Mouse (Mus musculus) thymus, adult 2 months (tissue): ENCODE measurements around the gene Man1c1.

Experiments used
- CTCF ChIP-seq: fragments of 200-500 bp; IDR thresholded peaks from 2 replicates; pipeline ENCODE4 v1.5.1; 2012; ENCODE audit warnings: mild to moderate bottlenecking, control low read depth, low read length, moderate library complexity, borderline replicate concordance; ENCODE audit not compliant: control insufficient read depth, poor library complexity, insufficient read depth; ENCODE audit errors: extremely low read depth
- POLR2A ChIP-seq: fragments of 200-500 bp; IDR thresholded peaks from 2 replicates; pipeline ENCODE4 v1.6.1; 2012; ENCODE audit warnings: mild to moderate bottlenecking, low read length, control low read depth, moderate library complexity; ENCODE audit not compliant: control insufficient read depth, poor library complexity, insufficient read depth; ENCODE audit errors: extremely low read depth

DNA sequence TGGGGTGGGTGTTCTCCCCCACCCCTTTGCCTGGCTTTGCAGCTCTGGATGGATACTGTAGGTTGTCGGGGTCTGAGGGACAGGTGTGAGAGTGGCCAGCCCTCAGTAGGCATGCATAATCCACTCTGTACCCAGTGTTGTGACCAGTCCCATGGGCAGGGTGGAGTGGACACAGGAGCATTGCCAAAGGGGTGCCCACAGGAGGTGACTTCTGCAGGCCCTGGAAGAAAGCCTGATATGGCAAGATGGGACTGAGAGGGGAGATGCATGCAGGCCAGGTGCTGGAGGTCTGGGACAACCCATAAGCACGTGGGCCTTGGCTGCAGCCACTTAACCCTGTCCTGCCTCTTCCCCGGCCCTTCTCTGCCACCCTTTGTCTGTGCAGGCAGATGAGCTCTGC, 16.3 kb upstream of the Man1c1 start:
- no peak for TF ChIP-seq POLR2A
- no peak for TF ChIP-seq CTCF
